Mouse (Mus musculus) brain, embryonic 14.5 days (tissue): Measurements from ENCODE around the gene Zmynd8. TPM values are rescaled to one million over a fixed set of nuclear protein-coding genes. Genes with fewer than 3 reads are reported as not detected.

Source experiments
- DNase-seq: peaks from one replicate; pipeline ENCODE4 v3.0.0-alpha.2; 2011; ENCODE audit warnings: low read depth
- CTCF ChIP-seq: fragments of 200-500 bp; IDR thresholded peaks from 2 replicates; pipeline ENCODE4 v1.5.1; 2012; ENCODE audit warnings: inconsistent platforms, mild to moderate bottlenecking, moderate library complexity, borderline replicate concordance; ENCODE audit not compliant: insufficient read depth, insufficient read length; ENCODE audit errors: extremely low read depth
- POLR2A ChIP-seq: fragments of 200-500 bp; IDR thresholded peaks from 2 replicates; pipeline ENCODE4 v1.6.1; 2012; ENCODE audit warnings: mild to moderate bottlenecking, inconsistent platforms, borderline replicate concordance; ENCODE audit not compliant: poor library complexity, insufficient read depth, insufficient read length, severe bottlenecking; ENCODE audit errors: extremely low read depth
- polyA plus RNA-seq: library from polyadenylated mRNA; depleted of rRNA; stranded (reverse); fragments of >200 nt; gene quantifications from 2 replicates; pipeline ENCODE4 v1.2.3, GENCODE M21; 2012

Zmynd8 gene
- polyA plus RNA-seq, 1 experiment, result 75.8 TPM

GRCm38 (mm10) chr2:165878021-165878585 is 20.7 kb downstream of the Zmynd8 start:
- TF ChIP-seq POLR2A (no peak), CTCF (no peak)
- DNase-seq, result no peak

GRCm38 (mm10) chr2:165877180-165877579 is 21.6 kb downstream of the Zmynd8 start:
- TF ChIP-seq CTCF, result no peak
- TF ChIP-seq POLR2A, result no peak
- no peak for DNase-seq

GRCm38 (mm10) chr2:165876201-165876918 is 22.5 kb downstream of the Zmynd8 start:
- TF ChIP-seq POLR2A, result no peak
- TF ChIP-seq CTCF, result no peak
- no peak for DNase-seq

- no peak for DNase-seq
- no peak for TF ChIP-seq POLR2A
- TF ChIP-seq CTCF, result no peak
Measured at GRCm38 (mm10) chr2:165875406-165875955, 23.3 kb downstream of the Zmynd8 start.

- TF ChIP-seq CTCF, result peak; percentile 20; the same call in 1 of the 2 replicates
- TF ChIP-seq POLR2A, result peak; percentile 31; the same call in 1 of the 2 replicates
- peak; percentile 87 for DNase-seq
Measured at GRCm38 (mm10) chr2:165874461-165875339, 24.1 kb downstream of the Zmynd8 start.

- no peak for TF ChIP-seq CTCF
- TF ChIP-seq POLR2A, result no peak
- no peak for DNase-seq
Measured at GRCm38 (mm10) chr2:165873777-165874176, 25.0 kb downstream of the Zmynd8 start.

GRCm38 (mm10) chr2:165873196-165873595 is 25.6 kb downstream of the Zmynd8 start:
- no peak for TF ChIP-seq POLR2A
- TF ChIP-seq CTCF, result no peak
- no peak for DNase-seq

GRCm38 (mm10) chr2:165869257-165869656 is 29.6 kb downstream of the Zmynd8 start:
- DNase-seq, result no peak
- TF ChIP-seq POLR2A, result no peak
- TF ChIP-seq CTCF, result no peak

GRCm38 (mm10) chr2:165868522-165869175 is 30.2 kb downstream of the Zmynd8 start:
- peak; percentile 26 for DNase-seq
- TF ChIP-seq POLR2A (no peak), CTCF (no peak)

GRCm38 (mm10) chr2:165867549-165867948 is 31.3 kb downstream of the Zmynd8 start:
- no peak for TF ChIP-seq CTCF
- no peak for TF ChIP-seq POLR2A
- DNase-seq, result peak; percentile 38
